Mouse (Mus musculus): Measurements from ENCODE around the gene Endou. TPM values are rescaled to one million over a fixed set of nuclear protein-coding genes. Genes with fewer than 3 reads are reported as not detected.

Endou gene
- polyA plus RNA-seq, 1 experiment: not detected

DNA sequence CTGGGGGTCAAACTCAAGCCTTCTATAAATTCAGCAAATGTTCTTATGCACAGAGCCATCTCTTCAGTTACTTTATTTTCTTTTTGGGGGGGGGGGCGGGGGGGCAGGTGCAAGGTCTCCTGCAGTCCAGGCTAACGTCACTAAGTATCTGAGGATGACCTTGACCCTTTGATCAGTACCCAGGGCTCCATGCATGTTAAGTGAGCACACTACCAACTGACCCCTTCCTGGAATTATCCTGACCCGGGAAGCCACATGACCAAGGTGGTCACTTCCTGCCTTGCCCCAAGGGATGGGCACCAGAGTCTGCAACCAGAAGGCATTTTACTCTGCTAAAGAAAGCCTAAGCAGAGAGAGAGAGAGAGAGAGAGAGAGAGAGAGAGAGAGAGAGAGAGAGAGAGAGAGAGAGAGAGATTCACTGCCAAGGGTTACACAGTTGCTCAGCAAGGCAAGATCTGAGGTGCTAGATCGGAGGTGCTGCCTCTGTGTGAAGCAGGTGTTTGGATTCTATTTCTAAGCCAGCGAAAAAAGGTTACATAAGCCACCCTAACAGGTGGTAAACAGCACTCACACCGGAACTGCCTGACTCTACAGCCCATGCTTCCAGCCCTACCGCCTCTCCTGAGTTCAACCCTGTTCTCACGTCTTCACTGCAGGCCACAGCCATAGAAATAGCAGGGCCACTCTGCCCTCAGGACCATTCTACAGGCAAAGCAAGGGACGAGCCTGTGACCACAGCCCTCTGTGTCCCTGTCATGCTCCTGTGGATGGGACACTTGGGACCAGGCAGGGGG lies 32.3 kb upstream of the Endou start:
- TF ChIP-seq GATA1 (IDR thresholded peaks at IDR 0.05; ENCODE audit: low read length): no peak

DNA sequence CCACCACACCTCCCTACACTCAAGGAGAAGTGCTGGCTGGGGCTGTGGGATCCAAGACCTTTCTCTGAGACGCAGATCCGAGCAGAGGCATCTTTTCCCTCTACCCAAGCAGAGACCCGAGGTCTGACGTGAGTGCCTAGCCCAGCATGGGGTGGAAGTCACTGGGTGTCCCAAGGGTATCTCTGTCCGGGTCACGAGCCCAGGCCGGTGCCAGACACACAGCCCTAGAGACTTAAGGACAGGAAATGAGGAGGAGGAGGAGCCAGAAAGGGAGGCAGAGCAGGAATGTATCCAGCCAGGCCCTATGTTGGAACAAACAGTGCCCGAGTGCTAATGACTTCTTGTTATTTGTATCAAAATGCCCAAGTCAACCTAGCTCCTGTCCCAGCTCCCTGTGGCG lies 31.6 kb upstream of the Endou start:
- TF ChIP-seq GATA1 (IDR thresholded peaks at IDR 0.05; ENCODE audit: low read length): no peak

DNA sequence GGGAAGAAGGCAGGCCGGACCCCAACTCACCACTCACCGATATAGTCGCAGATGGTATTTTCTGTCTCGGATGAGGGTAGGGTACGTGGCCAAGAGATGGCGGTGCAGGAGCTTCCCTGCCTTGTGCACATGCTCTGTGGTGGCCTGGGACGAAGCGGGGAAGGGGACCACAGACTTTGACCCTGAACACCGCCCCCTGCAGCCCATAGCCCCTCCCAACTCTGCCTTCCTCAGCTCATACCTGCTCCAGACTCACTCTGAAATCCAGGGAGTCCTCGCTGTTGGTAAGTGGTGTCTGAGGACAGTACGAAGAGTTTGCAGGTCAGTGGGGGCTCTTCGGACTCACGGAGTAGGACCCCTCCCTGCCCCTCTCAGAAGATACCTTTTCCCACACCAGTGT lies 30.3 kb upstream of the Endou start:
- no peak for TF ChIP-seq GATA1 (IDR thresholded peaks at IDR 0.05; ENCODE audit: low read length)

DNA sequence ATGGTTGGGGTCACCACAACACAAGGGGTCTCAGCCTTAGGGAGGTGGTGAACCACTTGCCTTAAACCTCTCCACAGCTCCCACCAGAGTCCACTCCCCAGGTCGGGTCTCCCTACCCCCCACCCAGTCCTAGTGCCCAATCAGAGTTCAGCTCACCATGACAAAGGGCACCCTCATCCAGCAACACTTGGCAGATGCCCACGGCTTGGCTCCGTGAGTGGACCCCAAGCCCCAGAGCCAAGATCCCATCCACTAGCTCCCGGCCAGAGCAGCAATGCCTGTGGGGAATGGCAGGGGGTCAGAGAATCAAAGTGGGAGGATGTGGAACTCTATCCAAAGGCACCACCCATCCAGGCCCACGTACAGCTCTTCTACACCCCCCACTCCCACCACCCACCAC lies 29.8 kb upstream of the Endou start:
- no peak for TF ChIP-seq GATA1 (IDR thresholded peaks at IDR 0.05; ENCODE audit: low read length)

DNA sequence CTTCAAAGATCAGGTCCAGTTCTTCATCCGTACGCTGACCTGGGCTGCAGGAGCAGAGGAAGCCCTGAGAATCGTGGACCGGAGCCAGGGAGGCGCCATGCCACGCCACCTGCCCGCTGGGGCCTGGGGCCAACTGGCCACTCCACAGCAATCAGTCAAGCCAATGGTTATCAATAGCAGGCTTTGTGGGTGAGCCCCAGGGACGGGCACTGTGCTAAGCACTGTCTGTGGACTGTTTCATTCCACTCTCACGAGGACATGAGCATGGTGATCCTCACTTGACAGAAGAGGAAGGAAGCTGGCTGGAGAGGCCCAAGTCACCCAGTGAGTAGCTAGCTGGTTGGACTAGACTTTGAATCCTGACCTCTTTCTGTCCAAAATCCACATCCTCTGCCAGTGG lies 28.9 kb upstream of the Endou start:
- TF ChIP-seq GATA1 (IDR thresholded peaks at IDR 0.05; ENCODE audit: low read length): no peak

DNA sequence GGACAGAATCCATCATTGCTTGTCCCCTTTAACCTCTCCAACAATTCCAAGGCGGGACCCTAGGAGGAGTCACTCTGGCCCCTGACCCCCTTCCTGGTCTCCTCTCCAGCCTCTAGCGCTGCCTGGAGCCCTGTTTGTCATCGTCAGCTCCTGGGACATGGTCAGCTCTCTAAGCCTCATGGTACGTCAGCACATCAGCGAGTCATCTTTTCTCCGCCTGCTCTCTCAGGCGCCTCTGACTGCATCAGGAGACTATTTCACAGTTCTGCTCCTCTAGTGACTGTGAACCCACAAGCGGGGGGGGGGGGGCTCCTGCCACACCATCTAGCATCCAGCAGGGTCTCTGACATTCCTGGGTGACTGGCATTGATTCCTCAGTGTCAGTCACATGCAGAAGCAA lies 24.2 kb upstream of the Endou start:
- TF ChIP-seq GATA1 (IDR thresholded peaks at IDR 0.05; ENCODE audit: low read length): no peak

DNA sequence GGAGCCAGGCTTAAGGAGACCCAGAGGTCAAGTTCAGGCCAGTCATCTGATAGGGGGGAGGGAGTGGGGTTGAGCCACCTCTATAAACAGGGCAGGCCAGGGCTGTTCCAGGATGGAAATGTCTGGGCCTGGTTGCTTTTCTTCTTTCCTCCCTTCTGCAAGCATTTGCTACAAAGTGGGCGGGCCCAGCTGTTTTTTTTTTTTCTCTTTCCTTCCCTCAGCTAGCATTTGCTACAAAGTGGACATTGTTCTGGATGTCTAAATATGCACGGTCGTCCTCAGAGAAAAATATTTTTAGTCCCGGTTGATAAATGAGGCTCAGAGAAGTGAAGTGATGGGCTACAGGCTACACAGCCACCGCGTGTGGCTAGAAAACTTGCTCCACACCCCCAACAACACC lies 23.3 kb upstream of the Endou start:
- no peak for TF ChIP-seq GATA1 (IDR thresholded peaks at IDR 0.05; ENCODE audit: low read length)

DNA sequence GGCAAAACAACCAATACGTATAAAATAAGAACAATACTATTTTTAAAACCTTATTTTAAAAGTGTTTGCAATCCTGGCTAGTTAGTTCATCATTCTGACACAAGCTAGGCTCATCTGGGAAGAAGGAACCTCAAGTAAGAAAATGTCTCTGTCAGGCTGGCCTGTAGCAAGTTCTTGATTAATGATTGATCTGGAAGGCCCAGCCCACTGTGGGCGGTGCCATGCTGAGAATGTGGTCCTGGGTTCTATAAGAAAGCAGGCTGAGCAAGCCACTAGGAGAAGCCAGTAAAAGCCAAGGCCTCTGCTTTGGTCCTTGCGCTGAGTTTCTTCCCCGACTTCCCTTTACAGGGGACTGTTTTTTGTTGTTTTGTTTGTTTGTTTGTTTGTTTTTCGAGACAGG lies 21.4 kb upstream of the Endou start:
- TF ChIP-seq GATA1 (IDR thresholded peaks at IDR 0.05; ENCODE audit: low read length): no peak

DNA sequence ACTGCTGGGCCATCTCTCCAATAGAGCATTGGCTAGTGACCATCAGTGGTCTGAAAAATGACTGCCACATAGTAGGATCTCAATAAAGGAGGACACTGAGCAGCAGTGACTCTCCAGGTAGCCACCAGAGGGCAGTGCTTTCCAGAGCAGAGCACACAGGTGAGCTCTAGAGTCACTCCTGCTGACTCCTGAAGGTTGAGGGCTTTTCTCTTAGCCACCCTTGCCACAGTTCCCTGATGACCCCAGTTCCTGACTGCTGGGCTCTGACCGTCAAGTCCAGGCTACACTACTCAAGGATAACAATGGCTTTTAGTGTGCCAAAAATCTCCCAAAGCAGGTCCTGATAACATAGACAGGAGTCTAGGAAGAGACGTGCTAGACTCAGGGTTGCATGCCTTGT lies 20.5 kb upstream of the Endou start:
- TF ChIP-seq GATA1 (IDR thresholded peaks at IDR 0.05; ENCODE audit: low read length): no peak

DNA sequence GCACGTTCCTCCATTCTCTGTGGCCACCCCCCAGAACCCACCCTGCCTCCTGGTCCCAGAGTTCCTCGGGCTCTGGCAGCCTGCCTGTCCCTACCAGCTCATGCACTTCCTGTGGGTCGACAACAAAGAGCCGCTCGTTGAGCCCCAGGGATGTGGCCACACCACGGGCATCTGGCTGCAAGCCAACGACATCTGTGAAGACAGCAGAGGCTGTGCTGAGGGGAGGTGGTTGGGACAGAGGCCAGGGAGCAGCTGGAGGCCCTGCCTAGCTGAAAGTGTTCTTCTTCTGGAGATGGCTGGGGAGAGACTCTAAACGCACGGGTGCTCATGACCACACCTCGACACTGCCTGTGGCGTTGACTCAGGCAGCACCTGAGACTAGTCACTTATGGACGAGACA lies 19.6 kb upstream of the Endou start:
- TF ChIP-seq GATA1 (IDR thresholded peaks at IDR 0.05; ENCODE audit: low read length): no peak

DNA sequence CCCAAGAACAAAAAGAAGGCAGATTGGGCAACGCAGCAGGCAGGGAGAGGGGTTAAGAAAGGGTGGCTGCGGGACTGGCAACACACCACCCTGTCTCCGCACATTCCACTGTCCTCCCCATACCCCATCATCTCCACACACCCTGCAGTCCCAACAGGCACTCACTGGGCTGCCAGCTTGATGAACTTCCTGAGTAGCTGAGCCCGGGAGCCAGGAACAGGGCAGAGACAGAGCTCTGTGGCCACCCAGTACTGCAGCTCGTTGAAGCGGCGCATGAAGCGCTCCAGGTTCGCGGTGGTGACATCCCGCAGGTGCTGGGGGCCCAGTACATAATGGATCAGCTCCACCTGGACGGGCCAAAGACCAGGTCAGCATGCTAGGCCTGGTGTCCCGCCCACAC lies 18.7 kb upstream of the Endou start:
- TF ChIP-seq GATA1 (IDR thresholded peaks at IDR 0.05; ENCODE audit: low read length): no peak

DNA sequence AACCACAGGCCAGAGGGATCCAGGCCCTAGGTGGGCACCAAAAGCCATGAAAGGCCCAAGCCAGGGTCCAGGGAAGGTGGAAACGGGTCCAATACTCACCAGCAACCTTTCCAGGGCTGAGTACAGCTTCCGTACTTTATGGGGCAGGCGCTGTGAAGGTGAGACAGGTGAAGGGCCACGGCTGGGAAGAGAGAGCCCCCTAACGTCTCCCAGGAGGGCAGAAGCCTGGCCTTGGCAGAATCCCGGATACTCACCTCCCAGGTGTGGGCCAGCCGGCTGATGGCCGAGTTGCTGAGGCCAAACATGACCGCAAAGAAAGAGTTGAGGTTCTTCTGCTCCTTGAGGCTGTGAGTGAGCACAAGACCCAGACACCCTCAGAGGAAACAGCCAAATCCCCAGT lies 18.3 kb upstream of the Endou start:
- no peak for TF ChIP-seq GATA1 (IDR thresholded peaks at IDR 0.05; ENCODE audit: low read length)

DNA sequence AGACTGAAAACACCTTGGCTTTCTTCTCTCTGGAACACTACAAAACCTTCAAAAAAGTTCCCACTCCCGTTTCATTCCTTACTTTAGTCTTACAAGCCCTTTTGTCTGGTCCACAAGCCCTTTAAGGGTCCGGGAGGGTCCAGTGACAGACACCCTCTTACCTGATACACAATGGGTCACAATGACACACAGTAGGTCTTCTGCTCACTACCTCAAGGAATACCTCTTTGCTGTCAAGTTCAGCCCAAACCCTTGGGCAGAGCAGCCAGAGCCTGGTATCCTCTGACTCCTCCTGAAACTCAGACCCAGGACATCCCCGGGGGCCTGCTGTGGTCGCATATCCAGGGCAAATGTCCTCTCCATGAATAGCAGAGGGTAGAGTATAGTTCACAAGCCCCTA lies 17.8 kb upstream of the Endou start:
- TF ChIP-seq GATA1 (IDR thresholded peaks at IDR 0.05; ENCODE audit: low read length): no peak

DNA sequence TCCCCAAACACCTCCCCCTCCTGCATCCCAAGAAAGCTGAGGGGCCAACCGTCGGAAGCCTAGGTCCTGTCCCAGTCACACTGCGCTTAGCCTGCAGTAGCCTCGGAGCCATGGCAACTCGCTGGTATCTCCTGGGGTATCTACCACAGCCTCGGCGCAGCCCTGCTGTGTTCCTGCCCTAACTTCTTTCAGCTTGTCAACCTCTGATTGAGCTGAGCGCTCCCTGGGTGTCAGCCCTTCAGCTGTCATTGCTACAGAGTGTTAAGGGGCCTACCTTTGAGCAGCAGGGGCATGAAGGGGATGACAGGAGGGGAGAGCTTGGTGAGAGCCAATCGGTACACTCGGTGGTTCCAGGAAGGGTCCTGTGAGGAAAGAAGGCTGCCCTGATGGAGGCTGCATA lies 17.2 kb upstream of the Endou start:
- TF ChIP-seq GATA1 (IDR thresholded peaks at IDR 0.05; ENCODE audit: low read length): no peak

DNA sequence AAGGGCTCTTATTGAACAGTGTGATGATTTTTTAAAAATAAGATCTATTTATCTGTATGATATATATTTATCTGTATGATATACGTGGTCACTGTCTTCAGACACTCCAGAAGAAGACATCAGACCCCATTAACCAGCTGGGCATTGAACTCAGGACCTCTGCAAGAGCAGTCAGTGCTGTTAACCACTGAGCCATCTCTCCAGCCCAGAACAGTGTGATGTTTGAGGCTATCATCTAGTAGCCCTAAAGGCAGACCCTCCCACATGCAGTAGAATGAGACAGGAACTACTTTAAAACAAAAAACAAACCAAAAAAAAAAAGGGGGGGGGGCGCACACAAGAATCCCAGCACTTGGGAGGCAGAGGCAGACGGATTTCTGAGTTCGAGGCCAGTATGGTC lies 16.3 kb upstream of the Endou start:
- TF ChIP-seq GATA1 (IDR thresholded peaks at IDR 0.05; ENCODE audit: low read length): no peak

DNA sequence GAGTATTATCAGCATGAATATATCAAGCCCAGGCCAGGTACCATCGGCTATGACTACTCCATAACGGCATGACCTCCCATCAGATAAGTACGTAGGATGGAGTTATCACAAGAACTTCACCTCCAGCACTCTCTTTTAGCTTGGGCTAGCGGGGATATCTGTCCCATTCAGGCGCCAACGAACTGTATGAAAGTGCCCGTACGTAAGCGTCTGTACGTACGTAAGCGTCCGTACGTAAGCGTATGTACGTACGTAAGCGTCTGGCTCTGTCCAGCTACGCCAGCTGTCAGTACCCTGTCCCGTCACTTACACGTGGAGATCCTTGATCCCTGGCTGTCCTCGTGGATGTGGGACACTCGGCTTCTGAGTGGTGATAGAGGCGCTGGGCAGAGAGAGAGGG lies 15.6 kb upstream of the Endou start:
- TF ChIP-seq GATA1 (IDR thresholded peaks at IDR 0.05; ENCODE audit: low read length): no peak

DNA sequence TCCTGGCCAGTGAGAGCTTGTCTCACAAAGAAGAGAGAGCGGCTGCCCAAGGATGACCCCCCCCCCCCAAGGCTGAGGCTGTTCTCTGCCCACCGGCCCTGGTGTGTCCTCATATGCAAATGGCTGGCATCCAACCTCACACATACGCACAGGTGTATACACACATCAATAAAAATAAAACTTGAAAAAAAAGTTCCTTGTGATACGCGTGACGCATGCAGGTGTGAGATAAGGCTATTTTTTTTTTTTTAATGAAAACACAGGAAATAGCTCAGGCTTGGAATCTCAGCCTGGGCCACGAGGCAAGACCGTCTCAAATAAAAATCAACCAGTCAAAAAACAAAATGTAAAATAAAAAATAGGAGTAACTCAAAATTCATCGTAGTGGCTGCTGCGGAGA lies 15.1 kb upstream of the Endou start:
- no peak for TF ChIP-seq GATA1 (IDR thresholded peaks at IDR 0.05; ENCODE audit: low read length)

DNA sequence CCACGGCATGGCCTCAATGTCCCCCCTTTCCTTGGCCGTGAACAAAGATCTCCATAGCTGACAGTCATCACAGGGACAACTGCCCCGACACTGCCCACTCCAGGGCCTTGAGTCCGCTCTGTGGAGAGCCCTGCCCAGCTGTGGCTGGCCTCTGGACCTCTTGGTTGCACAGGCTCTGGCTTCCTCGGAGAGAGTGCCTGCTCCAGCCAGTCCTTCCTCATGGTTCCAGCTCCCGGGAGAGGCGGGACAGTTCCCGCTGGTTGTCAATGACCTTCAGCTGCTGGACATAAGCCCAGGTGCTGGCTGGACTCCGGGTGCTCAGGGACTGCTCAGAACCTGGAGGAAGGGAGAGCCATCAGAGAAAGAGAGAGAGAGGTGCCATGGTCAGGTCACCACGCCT lies 14.2 kb upstream of the Endou start:
- TF ChIP-seq GATA1 (IDR thresholded peaks at IDR 0.05; ENCODE audit: low read length): no peak

Data from G1E-ER4 (cell line).